Mouse (Mus musculus): ENCODE data around the gene Trim33. TPM values are rescaled to one million over a fixed set of nuclear protein-coding genes. Genes with fewer than 3 reads are reported as not detected.
A peak's percentile ranks its signal among the peaks of the same experiment; 100 is the strongest.

The Trim33 gene
- polyA plus RNA-seq, 1 experiment from 2014 or later = 21.3 TPM

- H3K27me3 ChIP-seq (ENCODE audit: control insufficient read depth, insufficient read depth, low read depth, low read length) = no peaks in the 10 kb centered on the region
- WGBS = 35% methylated on average over 1 of the region's 1 CpGs
- no peak overlapping the region for H3K4me2 ChIP-seq (ENCODE audit: low read depth, low read length)
- no peak overlapping the region for H3K9ac ChIP-seq (ENCODE audit: low read length)
- H3K4me3 ChIP-seq (ENCODE audit: low read length) = no peak overlapping the region
- no peaks in the 10 kb centered on the region for H3K4me1 ChIP-seq (replicated peaks; ENCODE audit: control insufficient read depth, insufficient read depth, low read length)
- no peak for ATAC-seq (ENCODE audit: low read depth)
- no peaks in the 10 kb centered on the region for H3K9me3 ChIP-seq (ENCODE audit: control insufficient read depth, low read length)
- no peak overlapping the region for H3K27ac ChIP-seq (ENCODE audit: low read length)
- peaks cover 11% of the 10 kb centered on the region; the same call in 1 of the 2 replicates for H3K36me3 ChIP-seq (ENCODE audit: control insufficient read depth, insufficient read depth, low read length)
Measured at GRCm38 (mm10) chr3:103335371-103335770, 56.3 kb downstream of the Trim33 start.

DNA sequence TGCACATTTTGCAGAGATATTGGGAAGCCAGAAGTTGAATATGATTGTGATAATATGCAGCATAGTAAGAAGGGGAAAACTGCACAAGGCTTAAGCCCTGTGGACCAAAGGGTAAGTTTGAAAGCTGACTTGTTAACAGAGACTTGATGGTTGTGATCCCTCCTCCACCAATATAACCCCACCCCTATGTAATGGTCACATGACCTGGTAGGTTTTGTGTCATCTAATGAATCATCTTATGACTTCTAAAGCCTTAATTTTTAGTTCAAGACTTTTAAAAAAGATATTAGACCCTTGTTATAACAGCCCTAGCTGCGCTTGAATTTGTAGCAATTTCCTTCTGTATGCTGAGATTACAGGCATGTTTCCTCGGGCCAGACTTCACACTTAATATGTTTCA, 67.6 kb downstream of the Trim33 start:
- peaks cover 17% of the 10 kb centered on the region for H3K36me3 ChIP-seq (ENCODE audit: control insufficient read depth, insufficient read depth, low read length)
- WGBS = 86% methylated on average over 2 of the region's 2 CpGs
- no peak overlapping the region for H3K27ac ChIP-seq (ENCODE audit: low read length)
- H3K4me2 ChIP-seq (ENCODE audit: low read depth, low read length) = no peak overlapping the region
- H3K4me1 ChIP-seq (replicated peaks; ENCODE audit: control insufficient read depth, insufficient read depth, low read length) = no peaks in the 10 kb centered on the region
- no peak for ATAC-seq (ENCODE audit: low read depth)
- no peaks in the 10 kb centered on the region for H3K9me3 ChIP-seq (ENCODE audit: control insufficient read depth, low read length)
- no peaks in the 10 kb centered on the region for H3K27me3 ChIP-seq (ENCODE audit: control insufficient read depth, insufficient read depth, low read depth, low read length)
- no peak overlapping the region for H3K4me3 ChIP-seq (ENCODE audit: low read length)
- no peak overlapping the region for H3K9ac ChIP-seq (ENCODE audit: low read length)

GRCm38 (mm10) chr3:103353518-103353917, 74.4 kb downstream of the Trim33 start:
- peaks cover 4% of the 10 kb centered on the region; the same call in 1 of the 2 replicates for H3K36me3 ChIP-seq (ENCODE audit: control insufficient read depth, insufficient read depth, low read length)
- WGBS = 87% methylated on average over 5 of the region's 5 CpGs

GRCm38 (mm10) chr3:103354041-103354440, 74.9 kb downstream of the Trim33 start:
- H3K9me3 ChIP-seq (ENCODE audit: control insufficient read depth, low read length) = no peaks in the 10 kb centered on the region
- no peak overlapping the region for H3K4me3 ChIP-seq (ENCODE audit: low read length)
- no peaks in the 10 kb centered on the region for H3K27me3 ChIP-seq (ENCODE audit: control insufficient read depth, insufficient read depth, low read depth, low read length)
- H3K4me2 ChIP-seq (ENCODE audit: low read depth, low read length) = no peak overlapping the region
- ATAC-seq (ENCODE audit: low read depth) = no peak
- WGBS = 83% methylated on average over 2 of the region's 2 CpGs
- no peaks in the 10 kb centered on the region for H3K4me1 ChIP-seq (replicated peaks; ENCODE audit: control insufficient read depth, insufficient read depth, low read length)
- no peak overlapping the region for H3K9ac ChIP-seq (ENCODE audit: low read length)
- no peak overlapping the region for H3K27ac ChIP-seq (ENCODE audit: low read length)
- peaks cover 4% of the 10 kb centered on the region; the same call in 1 of the 2 replicates for H3K36me3 ChIP-seq (ENCODE audit: control insufficient read depth, insufficient read depth, low read length)

More at GRCm38 (mm10) chr3:103353518-103353917, 74.4 kb downstream of the Trim33 start:
- Histone ChIP-seq H3K4me3 (ENCODE audit: low read length) (no peak overlapping the region), H3K4me2 (ENCODE audit: low read depth, low read length) (no peak overlapping the region), H3K4me1 (replicated peaks; ENCODE audit: control insufficient read depth, insufficient read depth, low read length) (no peaks in the 10 kb centered on the region), H3K27ac (ENCODE audit: low read length) (no peak overlapping the region), H3K27me3 (ENCODE audit: control insufficient read depth, insufficient read depth, low read depth, low read length) (no peaks in the 10 kb centered on the region), H3K9ac (ENCODE audit: low read length) (no peak overlapping the region), H3K9me3 (ENCODE audit: control insufficient read depth, low read length) (no peaks in the 10 kb centered on the region)
- no peak for ATAC-seq (ENCODE audit: low read depth)

DNA sequence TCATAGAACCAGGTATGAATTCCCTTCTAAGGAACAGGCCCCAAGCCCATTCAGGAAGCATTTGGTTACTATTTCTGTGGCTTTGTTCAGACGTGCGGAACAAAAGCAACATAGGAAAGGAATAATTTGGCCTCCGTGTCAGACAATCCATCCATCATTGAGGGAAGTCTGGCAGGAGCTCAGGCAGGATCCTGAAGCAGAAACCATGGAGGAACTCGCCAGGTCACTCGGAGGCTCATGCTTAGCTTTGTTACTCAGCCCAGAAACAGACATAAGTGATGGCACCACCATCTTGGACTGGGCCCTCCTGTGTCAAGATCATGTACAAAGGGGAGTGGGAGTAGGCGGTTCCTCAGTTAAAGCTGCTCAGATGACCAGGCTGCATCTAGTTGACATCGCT, 82.1 kb downstream of the Trim33 start:
- H3K36me3 ChIP-seq (ENCODE audit: control insufficient read depth, insufficient read depth, low read length) = no peaks in the 10 kb centered on the region
- no peak overlapping the region for H3K4me2 ChIP-seq (ENCODE audit: low read depth, low read length)
- H3K4me3 ChIP-seq (ENCODE audit: low read length) = no peak overlapping the region
- H3K9ac ChIP-seq (ENCODE audit: low read length) = no peak overlapping the region
- H3K4me1 ChIP-seq (replicated peaks; ENCODE audit: control insufficient read depth, insufficient read depth, low read length) = no peaks in the 10 kb centered on the region
- no peak for ATAC-seq (ENCODE audit: low read depth)
- WGBS = 68% methylated on average over 7 of the region's 7 CpGs
- no peaks in the 10 kb centered on the region for H3K9me3 ChIP-seq (ENCODE audit: control insufficient read depth, low read length)
- H3K27ac ChIP-seq (ENCODE audit: low read length) = no peak overlapping the region
- H3K27me3 ChIP-seq (ENCODE audit: control insufficient read depth, insufficient read depth, low read depth, low read length) = no peaks in the 10 kb centered on the region

GRCm38 (mm10) chr3:103364182-103364945, 85.3 kb downstream of the Trim33 start:
- ATAC-seq (ENCODE audit: low read depth) = no peak
- no peaks in the 10 kb centered on the region for H3K36me3 ChIP-seq (ENCODE audit: control insufficient read depth, insufficient read depth, low read length)

DNA sequence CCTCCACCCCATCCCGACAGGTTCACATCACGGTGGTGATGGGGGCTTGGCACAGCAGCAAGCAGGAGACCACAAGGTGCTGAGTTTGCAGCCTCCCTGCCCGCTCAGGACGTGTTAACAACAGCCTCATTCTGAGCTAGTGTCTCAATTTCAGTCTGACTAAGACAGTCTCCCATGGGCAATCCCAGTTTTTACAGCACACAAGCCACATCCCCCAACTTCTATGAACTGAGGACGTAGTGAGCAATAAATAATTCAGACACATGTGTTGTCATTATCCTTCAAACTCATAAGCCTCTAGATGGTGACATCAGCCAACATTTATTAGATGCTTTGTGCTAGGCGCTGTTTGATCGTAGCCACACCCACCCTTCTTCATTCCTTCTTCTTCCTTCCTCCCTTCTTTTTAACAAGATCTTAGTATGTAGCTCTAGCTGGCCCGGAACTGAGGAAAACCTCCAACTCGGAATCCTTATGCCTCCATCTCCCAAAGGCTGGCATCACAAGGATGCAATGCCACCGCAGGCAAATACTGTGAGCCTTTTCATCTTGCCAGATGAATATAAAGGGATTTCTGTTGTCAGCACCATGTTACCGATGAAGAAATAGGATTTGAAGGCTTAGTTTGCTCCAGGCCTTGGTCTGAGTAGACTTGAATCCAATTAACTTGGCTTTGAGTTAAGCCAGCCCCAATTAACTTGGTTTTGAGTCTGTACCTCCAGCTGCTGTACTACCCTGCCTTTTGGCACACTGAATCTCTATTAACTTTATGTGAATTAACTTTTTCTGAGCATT, 88.3 kb downstream of the Trim33 start:
- H3K9me3 ChIP-seq (ENCODE audit: control insufficient read depth, low read length) = no peaks in the 10 kb centered on the region
- H3K4me2 ChIP-seq (ENCODE audit: low read depth, low read length) = no peak overlapping the region
- no peak overlapping the region for H3K4me3 ChIP-seq (ENCODE audit: low read length)
- H3K27me3 ChIP-seq (ENCODE audit: control insufficient read depth, insufficient read depth, low read depth, low read length) = no peaks in the 10 kb centered on the region
- H3K4me1 ChIP-seq (replicated peaks; ENCODE audit: control insufficient read depth, insufficient read depth, low read length) = no peaks in the 10 kb centered on the region
- H3K9ac ChIP-seq (ENCODE audit: low read length) = no peak overlapping the region
- WGBS = 72% methylated on average over 11 of the region's 11 CpGs
- H3K27ac ChIP-seq (ENCODE audit: low read length) = no peak overlapping the region
- H3K36me3 ChIP-seq (ENCODE audit: control insufficient read depth, insufficient read depth, low read length) = no peaks in the 10 kb centered on the region
- no peak for ATAC-seq (ENCODE audit: low read depth)

More at GRCm38 (mm10) chr3:103364182-103364945, 85.3 kb downstream of the Trim33 start:
- 73% methylated on average over 11 of the region's 11 CpGs for WGBS
- Histone ChIP-seq H3K4me1 (replicated peaks; ENCODE audit: control insufficient read depth, insufficient read depth, low read length) (no peaks in the 10 kb centered on the region), H3K9me3 (ENCODE audit: control insufficient read depth, low read length) (no peaks in the 10 kb centered on the region), H3K4me2 (ENCODE audit: low read depth, low read length) (no peak overlapping the region), H3K27me3 (ENCODE audit: control insufficient read depth, insufficient read depth, low read depth, low read length) (no peaks in the 10 kb centered on the region), H3K9ac (ENCODE audit: low read length) (no peak overlapping the region), H3K27ac (ENCODE audit: low read length) (no peak overlapping the region), H3K4me3 (ENCODE audit: low read length) (no peak overlapping the region)

GRCm38 (mm10) chr3:103368731-103369130, 89.6 kb downstream of the Trim33 start:
- 78% methylated on average over 3 of the region's 3 CpGs for WGBS
- Histone ChIP-seq H3K9me3 (ENCODE audit: control insufficient read depth, low read length) (no peaks in the 10 kb centered on the region), H3K36me3 (ENCODE audit: control insufficient read depth, insufficient read depth, low read length) (no peaks in the 10 kb centered on the region), H3K27ac (ENCODE audit: low read length) (no peak overlapping the region), H3K4me2 (ENCODE audit: low read depth, low read length) (no peak overlapping the region), H3K27me3 (ENCODE audit: control insufficient read depth, insufficient read depth, low read depth, low read length) (no peaks in the 10 kb centered on the region), H3K4me1 (replicated peaks; ENCODE audit: control insufficient read depth, insufficient read depth, low read length) (no peaks in the 10 kb centered on the region), H3K9ac (ENCODE audit: low read length) (no peak overlapping the region), H3K4me3 (ENCODE audit: low read length) (no peak overlapping the region)
- ATAC-seq (ENCODE audit: low read depth) = no peak

DNA sequence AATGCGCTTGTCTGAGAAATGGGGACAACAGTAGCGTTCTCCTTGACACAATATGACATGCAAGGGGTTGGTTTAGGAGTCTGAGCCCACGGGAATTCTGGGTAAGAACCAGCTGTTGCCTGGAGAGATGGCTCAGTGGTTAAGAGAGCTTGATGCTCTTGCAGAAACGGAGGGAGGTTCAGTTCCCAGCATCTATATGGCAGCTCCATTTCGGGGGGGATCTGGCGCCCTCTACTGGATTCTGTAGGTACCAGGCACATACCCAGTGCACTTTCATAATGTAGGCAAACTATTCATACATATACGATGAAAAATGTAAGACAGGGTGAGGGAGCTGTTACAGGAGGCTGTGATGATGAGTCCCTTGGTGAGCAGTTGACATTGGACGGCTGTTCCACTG, 94.9 kb downstream of the Trim33 start:
- Histone ChIP-seq H3K27ac (ENCODE audit: low read length) (no peak overlapping the region), H3K4me3 (ENCODE audit: low read length) (no peak overlapping the region), H3K4me1 (replicated peaks; ENCODE audit: control insufficient read depth, insufficient read depth, low read length) (0 out of 2 replicates have a peak, but pooled peaks cover 2% of the 10 kb centered on the region), H3K9me3 (ENCODE audit: control insufficient read depth, low read length) (no peaks in the 10 kb centered on the region), H3K4me2 (ENCODE audit: low read depth, low read length) (no peak overlapping the region), H3K27me3 (ENCODE audit: control insufficient read depth, insufficient read depth, low read depth, low read length) (no peaks in the 10 kb centered on the region), H3K36me3 (ENCODE audit: control insufficient read depth, insufficient read depth, low read length) (no peaks in the 10 kb centered on the region), H3K9ac (ENCODE audit: low read length) (no peak overlapping the region)
- WGBS = 30% methylated on average over 8 of the region's 8 CpGs
- ATAC-seq (ENCODE audit: low read depth) = peak; percentile 49; the same call in 1 of the 2 replicates

Measured in lung, embryonic 16.5 days (tissue).